Mouse (Mus musculus) forebrain, embryonic 10.5 days (tissue): Measurements from ENCODE around the gene Gh. TPM values are rescaled to one million over a fixed set of nuclear protein-coding genes. Genes with fewer than 3 reads are reported as not detected.

Source experiments
- DNase-seq: peaks from one replicate; pipeline ENCODE4 v3.0.0-alpha.2; 2017; ENCODE audit warnings: low spot score; ENCODE audit errors: extremely low spot score
- H3K27ac ChIP-seq: fragments of 300-500 bp; sonication (generic); 2 replicates; pipeline ENCODE4 v1.5.1; 2016; ENCODE audit warnings: mild to moderate bottlenecking
- H3K27me3 ChIP-seq: fragments of 300-500 bp; sonication (generic); 2 replicates; pipeline ENCODE4 v1.6.1; 2016; ENCODE audit warnings: mild to moderate bottlenecking; ENCODE audit not compliant: poor library complexity, severe bottlenecking
- H3K36me3 ChIP-seq: fragments of 300-500 bp; sonication (generic); replicated peaks from 2 replicates; pipeline ENCODE4 v1.6.1; 2016; ENCODE audit warnings: mild to moderate bottlenecking, moderate library complexity
- H3K4me1 ChIP-seq: fragments of 300-500 bp; sonication (generic); 2 replicates; pipeline ENCODE4 v1.6.1; 2016
- H3K4me3 ChIP-seq: fragments of 300-500 bp; sonication (generic); 2 replicates; pipeline ENCODE4 v1.5.1; 2016; ENCODE audit warnings: mild to moderate bottlenecking, moderate library complexity
- H3K9me3 ChIP-seq: fragments of 300-500 bp; sonication (generic); 2 replicates; pipeline ENCODE4 v1.6.1; 2016; ENCODE audit warnings: mild to moderate bottlenecking, moderate library complexity
- WGBS: fragments of 180-500 bp; shearing (Covaris S2); methylation state at CpG from one replicate; pipeline ENCODE4 v1.1.7; 2016; 5-methylcytosine and 5-hydroxymethylcytosine counted together
- polyA plus RNA-seq: library from polyadenylated mRNA; unstranded; fragments of >200 nt; fragmentation: Nextera tagmentation; extraction: Ambion mirVana; gene quantifications from 2 replicates; pipeline ENCODE4 v1.2.1, GENCODE M21; 2016

The Gh gene
- polyA plus RNA-seq, 1 experiment from 2014 or later: not detected

DNA sequence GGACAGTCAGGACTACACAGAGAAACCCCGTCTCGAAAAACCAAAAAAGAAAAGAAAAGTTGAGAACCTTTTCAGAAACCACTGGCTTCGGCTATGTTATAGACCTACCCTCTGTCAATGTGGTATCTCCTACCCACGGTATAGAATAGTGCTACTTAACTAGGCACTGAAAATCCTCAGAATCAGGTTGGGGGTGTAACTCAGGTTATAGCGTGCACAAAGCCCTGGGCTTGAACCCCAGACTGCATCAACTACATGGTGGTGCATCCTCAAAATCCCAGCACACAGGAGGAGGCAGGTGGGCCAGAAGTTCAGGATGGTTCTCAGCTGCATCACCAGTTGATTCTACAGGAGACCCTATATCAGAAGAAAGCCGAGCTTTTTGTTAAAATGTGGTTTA, 27.9 kb downstream of the Gh start:
- Histone ChIP-seq H3K4me1 (peaks cover 54% of the 10 kb centered on the region), H3K9me3 (no peaks in the 10 kb centered on the region), H3K4me3 (peak overlapping the region; percentile 98), H3K36me3 (peaks cover 8% of the 10 kb centered on the region), H3K27ac (peak overlapping the region; percentile 98; the same call in 1 of the 2 replicates), H3K27me3 (peaks cover 19% of the 10 kb centered on the region)
- DNase-seq: no peak
- WGBS: 94% methylated on average over 6 of the region's 6 CpGs

DNA sequence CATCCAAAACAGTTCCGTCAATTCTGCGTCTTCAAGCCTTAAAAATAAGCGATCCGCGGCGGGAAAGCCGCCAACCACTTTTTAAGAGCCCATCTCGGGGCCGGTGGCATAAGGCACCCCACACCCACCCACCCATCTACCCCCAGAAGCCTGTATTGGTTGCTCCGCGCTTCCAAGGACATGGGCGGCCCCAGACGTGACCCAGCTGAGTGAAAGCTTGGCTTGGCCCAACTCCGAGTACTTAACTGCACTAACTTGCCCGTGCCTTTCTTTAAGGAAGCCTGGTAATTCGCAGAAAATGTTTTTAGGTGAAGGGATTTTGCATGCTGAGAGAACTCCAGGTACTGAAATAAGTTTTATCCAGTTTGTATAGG, 28.4 kb downstream of the Gh start:
- DNase-seq: no peak
- Histone ChIP-seq H3K4me3 (peak overlapping the region; percentile 98), H3K9me3 (no peaks in the 10 kb centered on the region), H3K27ac (peak overlapping the region; percentile 98), H3K4me1 (peaks cover 60% of the 10 kb centered on the region), H3K36me3 (peaks cover 13% of the 10 kb centered on the region), H3K27me3 (peaks cover 18% of the 10 kb centered on the region)
- 19% methylated on average over 16 of the region's 16 CpGs for WGBS

DNA sequence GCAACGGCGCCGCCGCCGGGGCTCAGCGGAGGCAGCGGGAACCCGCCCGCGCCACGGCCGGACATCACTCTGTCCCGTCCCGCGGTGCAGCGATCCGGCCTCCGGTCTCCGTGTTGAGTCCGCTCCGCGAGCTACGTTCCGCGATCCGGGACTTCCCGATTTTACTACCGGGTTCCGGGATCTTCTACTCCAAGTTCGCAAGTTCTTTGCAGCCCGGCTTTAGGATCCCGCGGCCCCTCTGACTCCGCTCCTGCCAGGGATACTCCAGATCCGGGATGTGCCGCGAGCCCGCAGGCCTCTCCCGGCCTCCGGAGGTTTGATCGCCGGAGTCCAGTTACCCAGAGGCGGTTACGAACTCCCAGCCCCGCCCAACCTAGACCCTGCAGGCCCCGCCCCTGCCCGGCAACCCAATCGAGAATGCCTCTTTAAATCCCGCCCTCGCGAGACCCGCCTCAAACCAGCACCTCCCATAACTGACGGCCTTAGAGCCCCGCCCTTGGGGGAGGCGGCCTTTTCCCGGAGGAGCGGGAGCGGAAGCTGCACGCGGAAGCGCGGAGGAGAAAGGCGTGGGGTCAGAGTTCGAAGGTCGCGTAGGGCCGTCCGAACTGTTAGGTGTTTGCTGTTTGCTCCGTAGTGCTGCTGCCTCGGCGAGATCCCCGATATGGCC, 28.9 kb downstream of the Gh start, which contains the start of gene Smarcd2:
Smarcd2 (minus strand) TSS at position 329 of the 667 bp plus-strand sequence.
- Histone ChIP-seq H3K27me3 (peaks cover 13% of the 10 kb centered on the region), H3K4me1 (peaks cover 65% of the 10 kb centered on the region), H3K9me3 (no peaks in the 10 kb centered on the region), H3K4me3 (peak within 1 kb of the TSS; percentile 98), H3K27ac (peak within 1 kb of the TSS; percentile 98), H3K36me3 (peaks cover 19% of the 10 kb centered on the region)
- DNase-seq: peak; percentile 100
- WGBS: under 1% methylated on average over 72 of the region's 72 CpGs

DNA sequence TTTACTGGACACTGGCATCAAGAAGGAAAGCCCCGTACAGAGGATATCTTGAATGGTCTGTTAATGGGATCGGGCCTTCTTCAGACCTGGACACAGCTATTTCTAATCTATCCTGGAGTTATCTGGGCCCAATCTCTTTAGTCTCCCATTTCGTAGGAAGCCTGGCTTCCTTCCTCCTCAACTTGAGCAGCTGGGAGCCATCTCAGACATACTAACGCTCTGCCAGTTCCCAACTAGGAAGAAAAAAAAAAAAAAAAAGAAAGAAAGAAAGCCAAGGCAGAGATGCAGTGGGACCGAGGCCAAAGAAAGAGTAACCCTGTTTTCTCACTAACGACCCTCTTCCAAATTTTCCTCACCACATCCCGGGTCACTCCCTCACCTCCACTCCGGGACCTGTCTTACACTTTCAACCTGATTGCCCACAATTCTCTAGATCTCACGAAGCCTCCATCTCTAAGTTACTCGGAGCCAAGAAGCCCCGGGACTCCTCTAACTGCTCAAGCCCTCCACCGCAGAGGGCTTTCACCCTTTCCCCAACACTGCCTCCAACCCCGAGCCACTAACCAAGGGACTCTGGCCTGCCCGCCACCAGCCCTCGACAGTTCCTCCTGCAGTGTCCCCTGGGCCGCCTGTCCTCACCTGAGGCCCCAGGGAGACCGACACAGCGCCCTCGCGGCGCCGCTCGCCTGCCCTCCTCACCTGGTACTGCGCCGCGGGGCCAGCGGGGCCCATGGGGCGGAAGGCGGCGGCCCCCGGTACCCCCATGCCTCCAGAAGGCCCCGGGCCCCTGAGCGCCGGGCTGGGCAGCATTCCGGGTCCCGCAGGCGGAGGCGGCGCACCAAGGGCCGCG, 29.6 kb downstream of the Gh start:
- H3K27me3 ChIP-seq: peaks cover 5% of the 10 kb centered on the region
- WGBS: 3% methylated on average over 41 of the region's 41 CpGs
- no peaks in the 10 kb centered on the region for H3K9me3 ChIP-seq
- peaks cover 71% of the 10 kb centered on the region for H3K4me1 ChIP-seq
- H3K36me3 ChIP-seq: peaks cover 26% of the 10 kb centered on the region
- peak overlapping the region; percentile 98 for H3K27ac ChIP-seq
- peak overlapping the region; percentile 98 for H3K4me3 ChIP-seq
- no peak for DNase-seq

DNA sequence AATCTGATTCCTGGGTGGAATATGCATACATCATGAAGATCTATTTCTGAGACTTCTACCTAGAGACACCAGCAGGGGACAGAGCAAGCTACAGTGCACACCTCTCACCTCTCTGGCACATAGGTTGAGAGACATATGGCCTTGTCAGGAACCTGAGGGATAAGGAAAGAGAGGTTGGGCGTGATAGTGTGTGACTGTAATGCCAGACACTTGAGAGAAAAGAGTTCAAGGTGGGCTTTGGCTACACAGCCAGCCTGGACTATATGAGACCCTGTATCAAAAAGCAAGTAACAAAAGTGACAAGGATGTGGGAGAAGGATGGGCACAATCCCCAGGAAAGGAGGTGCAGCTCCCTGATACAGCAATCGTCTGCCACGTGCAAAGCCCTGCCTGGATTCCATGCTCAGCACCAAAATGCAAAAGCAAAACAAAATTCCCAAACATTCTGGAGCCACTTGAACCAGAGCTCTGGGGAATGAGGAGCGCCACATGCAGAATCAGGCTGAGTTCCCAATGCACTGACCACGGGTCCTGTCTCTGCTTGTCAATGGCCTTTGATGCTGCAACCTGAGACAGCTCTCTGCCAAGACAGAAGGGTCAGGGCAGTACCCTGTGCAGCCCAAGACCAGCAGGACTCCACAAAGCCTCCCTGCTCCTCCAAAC, 30.4 kb downstream of the Gh start:
- H3K4me3 ChIP-seq: peak overlapping the region; percentile 98
- H3K36me3 ChIP-seq: peaks cover 34% of the 10 kb centered on the region
- H3K27ac ChIP-seq: peak overlapping the region; percentile 98
- no peaks in the 10 kb centered on the region for H3K27me3 ChIP-seq
- H3K9me3 ChIP-seq: no peaks in the 10 kb centered on the region
- DNase-seq: no peak
- peaks cover 66% of the 10 kb centered on the region for H3K4me1 ChIP-seq
- WGBS: 57% methylated on average over 5 of the region's 5 CpGs

DNA sequence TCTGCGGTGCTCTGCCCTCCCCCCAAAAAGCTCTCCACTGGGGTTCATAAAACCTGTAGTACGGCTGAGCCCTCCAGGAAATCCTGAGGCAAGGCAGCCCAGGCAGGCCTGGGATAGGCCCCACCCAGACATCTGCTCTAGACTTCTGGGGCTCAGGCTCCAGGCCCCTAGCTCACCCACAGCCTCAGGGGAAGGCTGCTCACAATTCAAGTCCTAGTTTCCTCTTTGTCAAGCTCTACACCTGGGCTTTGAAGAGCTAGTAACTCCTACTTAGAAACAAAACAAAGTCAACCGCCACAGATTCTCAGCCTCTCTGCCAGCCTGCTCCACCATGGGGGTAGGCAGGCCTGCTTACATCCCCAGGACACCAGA, 32.6 kb downstream of the Gh start:
- peaks cover 55% of the 10 kb centered on the region for H3K4me1 ChIP-seq

DNA sequence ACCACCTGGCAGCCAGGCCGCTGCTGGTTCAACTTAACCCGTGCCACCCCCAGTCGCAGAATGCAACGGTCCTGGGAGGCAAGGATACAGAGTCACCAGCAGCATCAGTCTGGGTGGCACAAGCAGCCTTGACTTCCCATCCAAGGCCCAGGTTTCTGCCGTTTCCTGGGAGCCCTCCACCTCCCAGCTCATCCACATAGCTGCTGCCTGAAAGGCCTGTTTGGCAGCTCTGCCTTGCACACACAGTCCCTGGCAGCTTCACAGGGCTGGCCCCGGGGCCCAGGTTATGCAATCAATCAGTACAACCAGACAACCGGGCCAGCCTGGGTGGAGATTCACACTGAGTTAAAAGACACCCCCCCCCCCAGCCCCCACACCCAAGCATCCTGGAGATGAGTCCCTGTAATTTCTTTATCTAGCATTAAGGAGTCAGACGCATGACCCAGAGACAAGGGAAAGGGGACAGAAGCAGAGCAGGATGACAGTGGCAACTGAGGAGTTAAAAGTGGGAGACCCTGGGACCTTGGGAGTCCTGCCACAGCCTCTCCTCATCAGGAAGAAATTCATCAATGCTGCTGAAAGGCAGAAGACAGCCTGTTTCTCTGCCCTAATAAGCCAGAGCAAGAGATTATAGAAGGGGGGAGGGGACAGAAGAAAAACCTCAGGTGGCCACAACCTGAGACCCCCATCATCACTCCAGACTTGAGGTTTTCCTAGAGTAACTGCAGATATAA, 33.2 kb downstream of the Gh start:
- Histone ChIP-seq H3K4me1 (peaks cover 52% of the 10 kb centered on the region), H3K27ac (peak overlapping the region; percentile 68), H3K27me3 (no peaks in the 10 kb centered on the region), H3K36me3 (peaks cover 61% of the 10 kb centered on the region), H3K9me3 (no peaks in the 10 kb centered on the region), H3K4me3 (no peak overlapping the region; the same call in 1 of the 2 replicates)
- DNase-seq: no peak
- 71% methylated on average over 8 of the region's 8 CpGs for WGBS

More for the DNA sequence above, 32.6 kb downstream of the Gh start:
- DNase-seq: no peak
- 85% methylated on average over 3 of the region's 3 CpGs for WGBS
- no peaks in the 10 kb centered on the region for H3K27me3 ChIP-seq
- H3K36me3 ChIP-seq: peaks cover 56% of the 10 kb centered on the region
- H3K27ac ChIP-seq: peak overlapping the region; percentile 68
- no peaks in the 10 kb centered on the region for H3K9me3 ChIP-seq
- H3K4me3 ChIP-seq: no peak overlapping the region; the same call in 1 of the 2 replicates

DNA sequence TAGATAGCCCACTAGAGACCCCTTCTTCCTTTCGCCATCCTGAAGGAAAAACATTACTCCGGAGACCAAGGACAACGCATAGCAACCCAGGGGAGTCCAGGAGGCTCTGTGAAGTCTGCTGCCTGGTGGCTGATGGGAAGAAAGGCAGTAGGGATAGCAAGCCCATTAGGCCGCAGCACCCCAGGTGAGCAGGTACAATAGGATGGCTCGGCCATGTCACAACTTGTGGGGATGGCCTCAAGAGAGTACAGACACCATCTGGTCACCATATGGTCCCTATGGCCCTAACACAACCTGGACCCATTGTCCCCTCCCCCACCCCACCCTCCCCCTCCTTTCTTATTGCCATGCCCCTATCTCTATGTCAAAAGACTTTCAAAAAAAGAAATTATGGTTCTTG, 33.8 kb downstream of the Gh start:
- DNase-seq: no peak
- 91% methylated on average over 5 of the region's 5 CpGs for WGBS
- Histone ChIP-seq H3K27ac (peak overlapping the region; percentile 68), H3K4me3 (no peak overlapping the region; the same call in 1 of the 2 replicates), H3K9me3 (no peaks in the 10 kb centered on the region), H3K27me3 (no peaks in the 10 kb centered on the region), H3K36me3 (peaks cover 68% of the 10 kb centered on the region), H3K4me1 (peaks cover 46% of the 10 kb centered on the region)

DNA sequence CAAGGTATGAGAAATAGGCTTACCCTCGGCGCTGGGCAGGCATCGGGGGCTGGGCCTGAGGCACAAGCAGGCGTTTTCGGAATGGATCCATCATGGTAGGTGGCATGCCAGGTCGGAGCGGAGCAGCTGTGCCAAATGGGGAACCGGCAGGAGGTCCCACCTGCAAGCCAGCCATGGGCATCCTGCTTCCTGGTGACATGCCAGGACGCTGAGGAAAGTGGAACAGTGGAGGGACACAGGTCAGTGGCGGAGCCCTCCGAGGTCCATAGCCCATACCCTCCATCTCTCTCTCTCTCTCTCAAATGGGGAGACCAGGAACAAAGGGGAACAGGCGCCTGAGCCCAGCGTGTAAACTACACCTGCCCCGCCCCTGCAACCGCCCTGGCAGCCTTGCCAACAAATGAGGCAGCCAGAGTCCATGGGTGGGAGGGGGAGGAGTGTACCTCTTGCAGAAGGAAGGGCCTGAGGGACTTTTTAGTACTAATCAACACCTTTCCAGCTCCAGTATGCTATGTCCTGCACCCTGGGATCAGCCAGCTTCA, 34.3 kb downstream of the Gh start:
- DNase-seq: no peak
- H3K4me3 ChIP-seq: no peak overlapping the region
- no peaks in the 10 kb centered on the region for H3K9me3 ChIP-seq
- H3K4me1 ChIP-seq: peaks cover 46% of the 10 kb centered on the region
- no peaks in the 10 kb centered on the region for H3K27me3 ChIP-seq
- H3K36me3 ChIP-seq: peaks cover 73% of the 10 kb centered on the region
- H3K27ac ChIP-seq: peak overlapping the region; percentile 68
- WGBS: 85% methylated on average over 15 of the region's 15 CpGs

DNA sequence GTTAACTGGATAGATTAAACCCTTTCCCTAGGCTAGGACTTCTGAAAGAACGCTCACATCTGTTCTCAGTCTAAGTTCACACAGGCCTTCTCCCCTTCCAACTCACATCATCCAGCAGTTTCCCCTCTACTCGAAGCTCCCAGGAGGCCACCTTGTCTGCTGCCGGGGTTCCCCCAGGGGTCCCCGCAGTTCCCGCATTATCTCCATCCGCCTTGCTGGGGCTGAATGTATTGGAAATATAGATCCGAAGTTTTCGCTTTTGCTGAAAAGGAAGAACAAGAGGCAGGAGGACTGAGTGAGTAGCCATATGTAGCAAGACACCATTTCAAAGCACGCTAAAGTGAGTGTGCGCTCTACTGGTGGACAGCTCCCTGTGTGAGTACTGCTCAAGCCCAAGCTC, 35.2 kb downstream of the Gh start:
- Histone ChIP-seq H3K36me3 (peaks cover 82% of the 10 kb centered on the region), H3K9me3 (no peaks in the 10 kb centered on the region), H3K27ac (no peak overlapping the region; the same call in 1 of the 2 replicates), H3K4me1 (peaks cover 37% of the 10 kb centered on the region), H3K4me3 (no peak overlapping the region), H3K27me3 (no peaks in the 10 kb centered on the region)
- 94% methylated on average over 10 of the region's 10 CpGs for WGBS
- no peak for DNase-seq

DNA sequence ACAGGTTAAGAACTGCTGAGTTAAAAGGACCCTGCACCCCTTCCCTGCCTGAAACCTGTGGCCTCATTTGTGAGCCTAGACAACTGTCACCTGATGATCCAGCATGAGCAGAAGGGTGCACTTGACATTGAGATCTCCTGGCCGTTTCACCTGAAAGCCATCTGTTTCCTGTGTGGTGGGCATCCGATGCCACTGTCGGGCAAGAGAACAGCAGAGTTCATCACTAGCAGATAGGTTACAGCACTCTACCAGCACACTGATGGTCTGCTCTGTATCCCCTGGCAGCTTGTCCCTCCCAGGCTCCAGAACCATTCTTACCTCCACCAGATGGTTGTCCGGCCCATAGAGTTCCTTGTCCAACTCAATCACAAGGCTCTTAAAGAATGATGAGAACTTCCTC, 36.1 kb downstream of the Gh start:
- 96% methylated on average over 4 of the region's 4 CpGs for WGBS
- Histone ChIP-seq H3K27ac (no peak overlapping the region), H3K36me3 (peaks cover 91% of the 10 kb centered on the region)

DNA sequence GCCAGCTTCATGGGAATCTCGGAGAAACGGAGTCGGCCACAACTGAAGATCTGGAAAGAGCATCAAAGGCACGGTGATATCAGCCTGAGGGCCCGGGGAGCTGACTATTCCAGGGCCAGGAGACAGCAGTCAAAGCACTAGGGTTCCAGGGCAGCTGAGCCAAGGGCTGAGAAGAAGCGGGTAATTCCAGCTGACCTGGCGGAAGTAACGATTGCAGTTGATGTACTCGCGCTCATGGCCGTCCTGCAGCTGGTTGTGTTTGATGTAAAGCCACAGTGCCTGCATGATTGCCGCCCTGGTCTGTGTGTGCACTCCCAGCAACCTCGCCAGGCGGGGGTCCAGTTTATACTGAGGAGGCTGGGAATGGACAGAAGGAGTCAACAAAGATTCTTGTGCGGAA, 36.7 kb downstream of the Gh start:
- no peak overlapping the region for H3K27ac ChIP-seq
- H3K27me3 ChIP-seq: no peaks in the 10 kb centered on the region
- peaks cover 22% of the 10 kb centered on the region for H3K4me1 ChIP-seq
- no peak overlapping the region for H3K4me3 ChIP-seq
- 97% methylated on average over 15 of the region's 15 CpGs for WGBS
- H3K36me3 ChIP-seq: peaks cover 93% of the 10 kb centered on the region
- DNase-seq: no peak
- no peaks in the 10 kb centered on the region for H3K9me3 ChIP-seq

More for the DNA sequence above, 36.1 kb downstream of the Gh start:
- H3K27me3 ChIP-seq: no peaks in the 10 kb centered on the region
- H3K9me3 ChIP-seq: no peaks in the 10 kb centered on the region
- DNase-seq: no peak
- H3K4me1 ChIP-seq: peaks cover 28% of the 10 kb centered on the region
- H3K4me3 ChIP-seq: no peak overlapping the region
